Mouse (Mus musculus) embryonic facial prominence, embryonic 14.5 days (tissue): ENCODE data around the gene Fam83b. TPM values are rescaled to one million over a fixed set of nuclear protein-coding genes. Genes with fewer than 3 reads are reported as not detected.

Experiments
- ATAC-seq: fragments of 200-750 bp; cut with Nextera tagmentation; 2 replicates; pipeline ENCODE4 v1.8.0; 2017; ENCODE audit warnings: low read depth, moderate number of reproducible peaks, moderate TSS enrichment
- DNase-seq: peaks from one replicate; pipeline ENCODE4 v3.0.0-alpha.2; 2015; ENCODE audit warnings: low spot score
- H3K27ac ChIP-seq: fragments of 300-500 bp; sonication (generic); replicated peaks from 2 replicates; pipeline ENCODE4 v1.5.1; 2014; ENCODE audit warnings: low read depth, mild to moderate bottlenecking, low read length, moderate library complexity
- H3K27me3 ChIP-seq: fragments of 300-500 bp; sonication (generic); replicated peaks from 2 replicates; pipeline ENCODE4 v1.6.1; 2014; ENCODE audit warnings: low read length; ENCODE audit not compliant: control insufficient read depth, insufficient read depth
- H3K36me3 ChIP-seq: fragments of 300-500 bp; sonication (generic); 2 replicates; pipeline ENCODE4 v1.6.1; 2014; ENCODE audit warnings: low read length, mixed read lengths; ENCODE audit not compliant: control insufficient read depth, insufficient read depth
- H3K4me1 ChIP-seq: fragments of 300-500 bp; sonication (generic); 2 replicates; pipeline ENCODE4 v1.6.1; 2014; ENCODE audit warnings: antibody characterized with exemption, low read length; ENCODE audit not compliant: control insufficient read depth, insufficient read depth
- H3K4me2 ChIP-seq: fragments of 300-500 bp; sonication (generic); 2 replicates; pipeline ENCODE4 v1.6.1; 2014; ENCODE audit warnings: low read depth, mild to moderate bottlenecking, low read length, moderate library complexity, mixed read lengths
- H3K4me3 ChIP-seq: fragments of 300-500 bp; sonication (generic); 2 replicates; pipeline ENCODE4 v1.5.1; 2014; ENCODE audit warnings: low read depth, mild to moderate bottlenecking, low read length
- H3K9ac ChIP-seq: fragments of 300-500 bp; sonication (generic); 2 replicates; pipeline ENCODE4 v1.6.1; 2014; ENCODE audit warnings: low read depth, mild to moderate bottlenecking, low read length, moderate library complexity, mixed read lengths
- H3K9me3 ChIP-seq: fragments of 300-500 bp; sonication (generic); 2 replicates; pipeline ENCODE4 v1.6.1; 2016; ENCODE audit warnings: low read length; ENCODE audit not compliant: control insufficient read depth
- WGBS: fragments of 180-500 bp; shearing (Covaris S2); extraction: QIAGEN DNeasy Blood & Tissue Kit; methylation state at CpG from one replicate; pipeline ENCODE4 v1.1.7; 2014; 5-methylcytosine and 5-hydroxymethylcytosine counted together
- polyA plus RNA-seq: library from polyadenylated mRNA; unstranded; fragments of >200 nt; fragmentation: Nextera tagmentation; extraction: Ambion mirVana; gene quantifications from 2 replicates; pipeline ENCODE4 v1.2.1, GENCODE M21; 2014

Fam83b gene
- polyA plus RNA-seq, 1 experiment from 2014 or later = 3.7 TPM

DNA sequence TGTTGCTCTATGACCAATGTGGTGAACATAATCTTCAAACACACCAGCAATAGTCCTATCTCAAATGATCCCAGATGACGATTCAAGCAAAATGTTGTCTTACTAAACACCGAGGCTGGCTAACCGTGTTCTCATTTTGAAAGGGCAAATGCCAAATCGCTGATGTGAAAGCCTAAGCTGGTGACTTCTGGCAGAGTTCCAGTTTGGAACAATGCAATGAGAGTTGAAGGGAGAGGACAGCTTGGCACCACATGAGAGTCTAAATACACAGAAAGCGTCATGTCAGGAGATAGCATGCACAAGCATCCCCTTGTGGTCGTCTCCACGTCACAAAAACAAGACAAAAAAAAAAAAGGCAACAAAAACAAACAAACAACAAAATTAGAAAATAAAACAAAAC, 27.6 kb downstream of the Fam83b start:
- H3K9ac ChIP-seq = no peak overlapping the region
- DNase-seq = peak; percentile 17
- H3K27me3 ChIP-seq = no peaks in the 10 kb centered on the region
- no peak for ATAC-seq
- no peaks in the 10 kb centered on the region for H3K9me3 ChIP-seq
- WGBS = 70% methylated on average over 7 of the region's 7 CpGs
- no peaks in the 10 kb centered on the region for H3K36me3 ChIP-seq
- H3K4me1 ChIP-seq = no peaks in the 10 kb centered on the region
- H3K4me2 ChIP-seq = no peak overlapping the region
- no peak overlapping the region for H3K4me3 ChIP-seq
- no peak overlapping the region for H3K27ac ChIP-seq

- no peak overlapping the region for H3K4me2 ChIP-seq
- no peaks in the 10 kb centered on the region for H3K27me3 ChIP-seq
- no peak overlapping the region for H3K4me3 ChIP-seq
- H3K9me3 ChIP-seq = no peaks in the 10 kb centered on the region
- no peak overlapping the region for H3K9ac ChIP-seq
- DNase-seq (no peak), ATAC-seq (no peak)
- H3K27ac ChIP-seq = no peak overlapping the region
- WGBS = 65% methylated on average over 9 of the region's 9 CpGs
- H3K36me3 ChIP-seq = no peaks in the 10 kb centered on the region
- H3K4me1 ChIP-seq = no peaks in the 10 kb centered on the region
These were observed 30.9 kb downstream of the Fam83b start for GRCm38 (mm10) chr9:76536032-76536431.

DNA sequence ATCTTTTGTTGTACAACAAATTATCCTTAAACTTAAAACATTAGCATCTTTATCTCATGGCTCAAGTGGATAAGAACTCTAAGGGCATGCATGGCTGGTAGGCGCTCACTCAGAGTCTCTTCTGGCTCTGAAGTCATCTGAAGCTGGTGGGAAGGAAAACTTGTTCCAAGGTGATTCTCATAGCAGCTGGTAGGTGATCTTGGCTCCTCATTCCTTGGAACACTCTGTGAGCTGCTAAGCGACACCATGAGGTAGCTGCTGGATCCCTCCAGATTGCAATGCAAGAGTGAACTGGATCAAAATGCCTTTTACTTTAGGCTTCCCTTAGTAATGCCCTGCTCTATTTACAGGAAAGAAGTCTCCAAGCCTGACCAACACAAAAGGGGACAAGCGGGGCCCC, 34.5 kb downstream of the Fam83b start:
- ATAC-seq (no peak), DNase-seq (no peak)
- no peak overlapping the region for H3K4me2 ChIP-seq
- H3K27me3 ChIP-seq = no peaks in the 10 kb centered on the region
- no peaks in the 10 kb centered on the region for H3K36me3 ChIP-seq
- no peak overlapping the region for H3K4me3 ChIP-seq
- H3K9ac ChIP-seq = no peak overlapping the region
- WGBS = 95% methylated on average over 3 of the region's 3 CpGs
- H3K4me1 ChIP-seq = no peaks in the 10 kb centered on the region
- H3K27ac ChIP-seq = no peak overlapping the region
- no peaks in the 10 kb centered on the region for H3K9me3 ChIP-seq

DNA sequence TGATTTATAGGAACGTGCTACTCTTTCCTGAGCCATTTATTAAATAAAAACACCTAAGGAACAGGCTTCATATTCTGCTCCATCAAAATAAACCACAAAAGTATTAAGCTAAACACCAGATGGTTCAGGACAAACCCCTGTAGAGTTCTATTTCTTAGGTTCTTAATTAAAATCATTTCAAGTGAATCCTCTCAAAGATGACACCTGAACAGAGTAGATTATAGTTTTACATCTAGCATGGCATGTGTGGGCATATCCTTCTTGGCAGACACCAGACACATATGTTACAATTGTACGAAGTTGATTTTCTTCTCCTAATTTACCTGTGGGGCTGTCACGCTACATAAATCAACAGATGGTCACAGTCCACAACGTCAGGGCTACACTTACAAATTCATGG, 35.5 kb downstream of the Fam83b start:
- WGBS = 71% methylated on average over 4 of the region's 4 CpGs
- no peak for ATAC-seq
- Histone ChIP-seq H3K4me2 (no peak overlapping the region), H3K9me3 (no peaks in the 10 kb centered on the region), H3K27ac (no peak overlapping the region), H3K4me1 (no peaks in the 10 kb centered on the region), H3K27me3 (no peaks in the 10 kb centered on the region), H3K9ac (no peak overlapping the region), H3K4me3 (no peak overlapping the region), H3K36me3 (no peaks in the 10 kb centered on the region)
- no peak for DNase-seq

GRCm38 (mm10) chr9:76525592-76525991, 41.3 kb downstream of the Fam83b start:
- no peak for ATAC-seq
- Histone ChIP-seq H3K9me3 (no peaks in the 10 kb centered on the region), H3K27me3 (no peaks in the 10 kb centered on the region), H3K4me2 (no peak overlapping the region), H3K4me1 (no peaks in the 10 kb centered on the region), H3K36me3 (no peaks in the 10 kb centered on the region), H3K9ac (no peak overlapping the region), H3K27ac (no peak overlapping the region; the same call in 1 of the 2 replicates), H3K4me3 (no peak overlapping the region)
- no peak for DNase-seq

GRCm38 (mm10) chr9:76523075-76523474, 43.8 kb downstream of the Fam83b start:
- Histone ChIP-seq H3K9me3 (no peaks in the 10 kb centered on the region), H3K4me3 (no peak overlapping the region), H3K4me2 (no peak overlapping the region), H3K27ac (no peak overlapping the region), H3K27me3 (no peaks in the 10 kb centered on the region), H3K4me1 (no peaks in the 10 kb centered on the region), H3K9ac (no peak overlapping the region), H3K36me3 (no peaks in the 10 kb centered on the region)
- ATAC-seq (no peak), DNase-seq (peak; percentile 22)

DNA sequence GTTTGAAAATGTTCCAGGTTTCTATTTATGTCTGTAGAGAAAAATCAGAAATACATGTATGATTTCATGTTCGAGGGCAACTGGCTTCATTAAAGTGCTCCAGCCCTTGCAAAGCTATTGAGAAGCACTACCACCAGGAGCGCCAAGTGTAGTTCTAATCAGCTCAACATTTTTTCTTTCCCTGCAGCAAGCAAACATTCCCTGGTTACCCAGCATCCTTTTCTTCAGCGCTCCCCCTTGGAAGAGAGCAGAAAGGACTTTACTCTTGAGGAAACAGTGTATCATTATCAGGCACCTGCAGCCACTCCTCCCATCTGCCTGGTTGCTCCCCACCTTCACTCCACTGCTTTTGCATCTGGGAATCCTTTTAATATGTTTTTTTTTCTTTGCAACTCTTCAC, 45.3 kb downstream of the Fam83b start:
- H3K9me3 ChIP-seq = no peaks in the 10 kb centered on the region
- no peaks in the 10 kb centered on the region for H3K4me1 ChIP-seq
- H3K4me3 ChIP-seq = no peak overlapping the region
- H3K9ac ChIP-seq = no peak overlapping the region
- ATAC-seq (no peak), DNase-seq (no peak)
- H3K27ac ChIP-seq = no peak overlapping the region
- H3K4me2 ChIP-seq = no peak overlapping the region
- H3K36me3 ChIP-seq = no peaks in the 10 kb centered on the region
- WGBS = 84% methylated on average over 3 of the region's 3 CpGs
- no peaks in the 10 kb centered on the region for H3K27me3 ChIP-seq

DNA sequence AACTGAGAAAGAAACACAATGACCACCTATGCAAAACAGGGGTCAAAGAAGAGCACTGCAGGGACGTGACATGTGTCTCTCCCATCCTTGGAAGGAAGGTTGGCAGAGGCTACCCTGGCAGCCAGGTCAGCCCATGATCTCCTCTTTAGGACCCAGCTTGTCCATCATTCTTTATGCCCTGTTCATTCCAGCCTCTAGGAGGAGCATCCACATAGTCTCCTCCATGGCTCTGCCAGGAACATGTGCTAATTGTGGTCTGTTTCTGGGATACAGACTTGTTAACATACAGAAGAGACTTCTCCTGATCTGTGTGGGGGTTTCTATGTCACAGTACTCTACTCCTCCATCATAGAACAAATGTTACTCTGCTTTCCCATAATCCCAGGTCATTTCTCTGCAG, 48.3 kb downstream of the Fam83b start:
- no peaks in the 10 kb centered on the region for H3K9me3 ChIP-seq
- no peaks in the 10 kb centered on the region for H3K4me1 ChIP-seq
- no peak overlapping the region for H3K9ac ChIP-seq
- no peaks in the 10 kb centered on the region for H3K27me3 ChIP-seq
- H3K4me3 ChIP-seq = no peak overlapping the region
- no peak for ATAC-seq
- no peak overlapping the region for H3K27ac ChIP-seq
- H3K4me2 ChIP-seq = no peak overlapping the region
- no peak for DNase-seq
- 57% methylated on average over 1 of the region's 1 CpGs for WGBS
- no peaks in the 10 kb centered on the region for H3K36me3 ChIP-seq

- ATAC-seq (no peak), DNase-seq (no peak)
- H3K9ac ChIP-seq = no peak overlapping the region
- H3K4me1 ChIP-seq = no peaks in the 10 kb centered on the region
- no peaks in the 10 kb centered on the region for H3K36me3 ChIP-seq
- no peak overlapping the region for H3K4me2 ChIP-seq
- H3K4me3 ChIP-seq = no peak overlapping the region
- no peaks in the 10 kb centered on the region for H3K27me3 ChIP-seq
- no peak overlapping the region for H3K27ac ChIP-seq
- no peaks in the 10 kb centered on the region for H3K9me3 ChIP-seq
These were observed 61.3 kb downstream of the Fam83b start for GRCm38 (mm10) chr9:76505650-76506049.
